8 mouse cellular contexts compared by ENCODE assay signal in the genomic region with DNA sequence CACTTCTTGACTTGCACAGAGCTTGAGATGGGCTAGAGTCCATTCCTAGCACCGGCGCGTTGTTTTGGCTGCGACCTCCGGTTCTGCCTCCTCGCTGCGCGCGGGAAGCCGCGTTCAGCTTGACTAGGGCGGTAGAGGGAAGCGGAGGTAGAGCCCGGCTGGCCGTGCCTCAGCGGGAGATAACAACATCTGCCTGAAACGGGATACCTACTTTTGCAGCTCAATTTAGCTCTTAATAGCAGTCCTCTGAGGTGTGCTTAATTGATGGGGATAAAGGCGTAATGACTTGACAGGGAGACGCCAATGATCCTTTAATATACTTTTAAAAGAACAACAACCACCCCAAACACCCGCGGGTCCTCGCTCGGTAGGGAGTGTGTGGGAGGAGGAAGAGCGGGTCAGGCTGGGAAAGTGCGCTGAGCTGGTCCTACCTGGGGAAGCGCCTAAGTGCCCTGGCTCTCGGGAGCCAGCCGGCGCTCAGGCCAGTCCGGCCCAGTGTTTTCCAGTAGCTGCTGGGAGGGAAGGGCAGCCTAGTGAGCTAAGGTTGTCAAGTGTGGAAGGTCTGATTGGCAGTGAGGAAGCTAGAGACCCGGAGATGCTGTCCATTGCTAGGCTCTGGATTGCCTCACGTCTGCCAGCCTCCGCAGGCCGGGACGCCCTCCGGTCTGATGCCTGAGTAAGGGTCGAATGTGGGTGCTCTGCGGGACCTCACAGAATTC. TPM values are rescaled to one million over a fixed set of nuclear protein-coding genes. Genes with fewer than 3 reads are reported as not detected.
A peak's percentile ranks its signal among the peaks of the same experiment; 100 is the strongest.
DNase-seq lines count a peak whose midpoint lies in the region; ATAC-seq and TF ChIP-seq lines count a peak whose summit lies in the region.

No protein-coding gene starts in this region.

- peak; percentile 30 to 52 for ATAC-seq in hematopoietic stem cell, adult 5-6 weeks (replicated peaks in 1 of 2; ENCODE audit: insufficient read depth in 1 of 2, low FRiP score in 2 of 2, low TSS enrichment in 1 of 2, low read depth in 1 of 2, poor library complexity in 2 of 2, severe bottlenecking in 2 of 2)
- ATAC-seq in liver, embryonic 13.5 days (ENCODE audit: low read depth) = no peak

- under 1% methylated on average over 38 of the region's 38 CpGs for WGBS in heart, embryonic 10.5 days
- 1% methylated on average over 38 of the region's 38 CpGs for WGBS in liver, embryonic 13.5 days (ENCODE audit: insufficient replicate concordance)
- 3% methylated on average over 38 of the region's 38 CpGs for WGBS in small intestine, adult 2 months

- H3K9ac ChIP-seq in liver, embryonic 13.5 days = no peak overlapping the region

- H3K4me2 ChIP-seq in liver, embryonic 13.5 days = peak overlapping the region; percentile 35

- intact Hi-C loops in heart, postnatal 25 days (cut with DNase I) = no loop called here

- H3K27ac ChIP-seq in heart, embryonic 10.5 days = no peak overlapping the region
- H3K27ac ChIP-seq in cortical plate, adult 2 months (ENCODE audit: insufficient read depth, low read length) = peak overlapping the region; percentile 53
- H3K27ac ChIP-seq in liver, embryonic 13.5 days = no peak overlapping the region
- no peak overlapping the region for H3K27ac ChIP-seq in small intestine, adult 2 months (ENCODE audit: insufficient read depth, low read depth, low read length)

- H3K9me3 ChIP-seq in heart, embryonic 10.5 days = no peaks in the 10 kb centered on the region
- no peaks in the 10 kb centered on the region for H3K9me3 ChIP-seq in liver, embryonic 13.5 days (replicated peaks)

- no peaks in the 10 kb centered on the region for H3K36me3 ChIP-seq in heart, embryonic 10.5 days
- H3K36me3 ChIP-seq in liver, embryonic 13.5 days = no peaks in the 10 kb centered on the region
- no peaks in the 10 kb centered on the region for H3K36me3 ChIP-seq in small intestine, adult 2 months (ENCODE audit: control insufficient read depth, insufficient read depth, low read length)

- peaks cover 79% of the 10 kb centered on the region for H3K27me3 ChIP-seq in heart, embryonic 10.5 days (ENCODE audit: insufficient read depth, poor library complexity, severe bottlenecking)
- H3K27me3 ChIP-seq in liver, embryonic 13.5 days = peaks cover 83% of the 10 kb centered on the region
- H3K27me3 ChIP-seq in small intestine, adult 2 months (ENCODE audit: control insufficient read depth, insufficient read depth, low read length) = peaks cover 46% of the 10 kb centered on the region

- peaks cover 21% of the 10 kb centered on the region for H3K4me1 ChIP-seq in heart, embryonic 10.5 days
- H3K4me1 ChIP-seq in cortical plate, adult 2 months (ENCODE audit: control insufficient read depth, insufficient read depth, low read length) = peaks cover 4% of the 10 kb centered on the region; the same call in 1 of the 2 replicates
- no peaks in the 10 kb centered on the region for H3K4me1 ChIP-seq in liver, embryonic 13.5 days (replicated peaks)
- no peaks in the 10 kb centered on the region for H3K4me1 ChIP-seq in small intestine, adult 2 months (ENCODE audit: control insufficient read depth, insufficient read depth, insufficient read length, low read length)

- H3K4me3 ChIP-seq in heart, embryonic 10.5 days = peak overlapping the region; percentile 58
- H3K4me3 ChIP-seq in cortical plate, adult 2 months (ENCODE audit: insufficient read depth, low read length) = peak overlapping the region; percentile 36
- peak overlapping the region; percentile 14; the same call in 1 of the 2 replicates for H3K4me3 ChIP-seq in liver, embryonic 13.5 days (replicated peaks)
- H3K4me3 ChIP-seq in small intestine, adult 2 months (ENCODE audit: low read depth, low read length) = peak overlapping the region; percentile 1; the same call in 1 of the 2 replicates

- no peak for DNase-seq in heart, embryonic 10.5 days (ENCODE audit: low spot score)
- DNase-seq in heart, postnatal 25 days (ENCODE audit: low spot score) = no peak
- DNase-seq in Muller cell, postnatal 12 days (ENCODE audit: inconsistent ontology term) = peak; percentile 64
- DNase-seq in liver, embryonic 13.5 days = no peak
- no peak for DNase-seq in B cell, adult 2 months

- 0 out of 2 replicates have a peak, but pooled peaks have one; percentile 5 for TF ChIP-seq POLR2A in cortical plate, adult 2 months (IDR thresholded peaks at IDR 0.05; ENCODE audit: extremely low read depth, insufficient read depth, low read length)
- TF ChIP-seq POLR2A in small intestine, adult 2 months (IDR thresholded peaks at IDR 0.05; ENCODE audit: low read depth, low read length) = no peak

- TF ChIP-seq CTCF in cortical plate, adult 2 months (IDR thresholded peaks at IDR 0.05; ENCODE audit: extremely low read depth, insufficient read depth, low read length) = no peak
- TF ChIP-seq CTCF in small intestine, adult 2 months (IDR thresholded peaks at IDR 0.05; ENCODE audit: extremely low read depth, insufficient read length, insufficient replicate concordance, low read depth, low read length) = no peak

RNA-seq across cellular contexts. Expression of a gene that starts 10.6 kb away (rescaled TPM):
- polyA plus RNA-seq in heart, embryonic 10.5 days (2016; fragmentation: Nextera tagmentation; extraction: Ambion mirVana) = 6.0 and 13.8 TPM in 2 replicates
- total RNA-seq in heart, postnatal 25 days (2021) = 1 to 10 TPM; 2.3 to 2.9 TPM
- 158 and 169 TPM in 2 replicates for polyA plus RNA-seq in cortical plate, adult 2 months (2012; rRNA removed)
- not detected in 2 replicates for total RNA-seq in hematopoietic stem cell, adult 5-6 weeks (2017)
- 0.48 and 0.68 TPM in 2 replicates for polyA plus RNA-seq in liver, embryonic 13.5 days (2015; fragmentation: Nextera tagmentation; extraction: Ambion mirVana)
- 2.7 and 5.9 TPM in 2 replicates for polyA plus RNA-seq in small intestine, adult 2 months (2012; rRNA removed)

Comparison
In these comparisons a context has a peak if more than half of its experiments do, and no peak if none do; other contexts are left out.
1. H3K4me3 ChIP-seq: peak in every context shown above with its lines; median percentile 58 in heart, embryonic 10.5 days; 36 in cortical plate, adult 2 months; 14 in liver, embryonic 13.5 days; 1 in small intestine, adult 2 months.
2. RNA of a gene that starts 10.6 kb away (polyA plus RNA-seq): 158 to 169 TPM in cortical plate, adult 2 months; 6.0 to 13.8 TPM in heart, embryonic 10.5 days, 2.7 to 5.9 TPM in small intestine, adult 2 months and 0.48 to 0.68 TPM in liver, embryonic 13.5 days; every median in the first group is over 10 times any median in the second.